Mouse (Mus musculus) left cerebral cortex, adult 2 months (tissue): ENCODE results near the gene Lamtor2. TPM values are rescaled to one million over a fixed set of nuclear protein-coding genes. Genes with fewer than 3 reads are reported as not detected.

Experiments
- DNase-seq, 2 experiments: peaks; one replicate each; pipeline ENCODE4 v3.0.0; 2021 to 2022; ENCODE audit warnings: low spot score in 2 of 2, mixed read lengths in 1 of 2; ENCODE audit errors: extremely low spot score in 1 of 2
- H3K27ac ChIP-seq: fragments of 200-600 bp; 2 replicates; pipeline ENCODE4 v1.8.1; 2022
- H3K4me3 ChIP-seq: fragments of 200-600 bp; 2 replicates; pipeline ENCODE4 v1.8.1; 2022
- CTCF ChIP-seq: fragments of 200-600 bp; IDR thresholded peaks from 2 replicates; pipeline ENCODE4 v1.8.1; 2022; ENCODE audit warnings: antibody characterized with exemption, mild to moderate bottlenecking, moderate library complexity
- intact Hi-C: fragments of 180-260 bp; cut with DNase I; formaldehyde crosslinking; loops from one replicate; pipeline ENCODE4 v1.15.1; 2025
- microRNA-seq, 2 experiments: library from miRNA; unstranded; fragments of <30 nt; microRNA quantifications; one replicate each; pipeline ENCODE4 v1.2.0; 2021
- total RNA-seq, 2 experiments: library from RNA; stranded (reverse); gene quantifications; 2 replicates each; pipeline ENCODE4 v1.2.3; 2021

Lamtor2 gene
- total RNA-seq, 2 experiments from 2014 or later: 98.3 to 99.1 TPM

- intact Hi-C loops: loop anchor here (2.0 kb wide), 1 partner anchor 19 kb away; no protein-coding TSS in a partner anchor
- Histone ChIP-seq H3K27ac (no peak overlapping the region), H3K4me3 (no peak overlapping the region)
- no peak for TF ChIP-seq CTCF
- no peak for DNase-seq
Measured at GRCm38 (mm10) chr3:88503881-88504746, 48.8 kb downstream of the Lamtor2 start.

GRCm38 (mm10) chr3:88503505-88503863 is 49.4 kb downstream of the Lamtor2 start:
- intact Hi-C loops: loop anchor here (2.0 kb wide), 1 partner anchor 19 kb away; no protein-coding TSS in a partner anchor
- H3K4me3 ChIP-seq: peak overlapping the region; percentile 84
- TF ChIP-seq CTCF: no peak
- peak; percentile 57 to 59 for DNase-seq
- peak overlapping the region; percentile 94 for H3K27ac ChIP-seq

GRCm38 (mm10) chr3:88502641-88503504 is 50.0 kb downstream of the Lamtor2 start:
- Histone ChIP-seq H3K27ac (peak overlapping the region; percentile 94), H3K4me3 (peak overlapping the region; percentile 84)
- TF ChIP-seq CTCF: no peak
- intact Hi-C loops: loop anchor here (2.0 kb wide), 1 partner anchor 18 kb away; no protein-coding TSS in a partner anchor
- DNase-seq: peak; percentile 90 to 93

GRCm38 (mm10) chr3:88502031-88502571 is 50.8 kb downstream of the Lamtor2 start:
- intact Hi-C loops: loop anchor here (2.0 kb wide), 1 partner anchor 17 kb away; no protein-coding TSS in a partner anchor
- H3K4me3 ChIP-seq: peak overlapping the region; percentile 84
- H3K27ac ChIP-seq: peak overlapping the region; percentile 94
- no peak for TF ChIP-seq CTCF
- DNase-seq: no peak

- peak overlapping the region; percentile 84 for H3K4me3 ChIP-seq
- intact Hi-C loops: loop anchor here (2.0 kb wide), 1 partner anchor 17 kb away; no protein-coding TSS in a partner anchor
- H3K27ac ChIP-seq: peak overlapping the region; percentile 94
- no peak for DNase-seq
- TF ChIP-seq CTCF: no peak
Measured at GRCm38 (mm10) chr3:88501366-88502030, 51.4 kb downstream of the Lamtor2 start.

- intact Hi-C loops: no loop called here
- Histone ChIP-seq H3K4me3 (peak overlapping the region; percentile 84), H3K27ac (no peak overlapping the region)
- TF ChIP-seq CTCF: no peak
- no peak for DNase-seq
Measured at GRCm38 (mm10) chr3:88500655-88501365, 52.1 kb downstream of the Lamtor2 start.

- Histone ChIP-seq H3K27ac (no peak overlapping the region), H3K4me3 (peak overlapping the region; percentile 16; the same call in 1 of the 2 replicates)
- DNase-seq: no peak
- TF ChIP-seq CTCF: peak; percentile 16
- intact Hi-C loops: no loop called here
Measured at GRCm38 (mm10) chr3:88500087-88500486, 52.8 kb downstream of the Lamtor2 start.

Small RNA genes lying within 50 kb of the gene (microRNA-seq; reads per million reads assigned to microRNA genes)
- gene Mir1905: 0 reads per million in 2 experiments

Other genes starting within 250 kb of the Lamtor2 start
- 10 to 100 TPM; 77.5 to 91.1 TPM for gene Glmp, start 228.1 kb downstream of the Lamtor2 start, total RNA-seq
- gene Tmem79, start 216.9 kb downstream of the Lamtor2 start, total RNA-seq: 1 to 10 TPM; 1.2 to 1.4 TPM
- 10 to 100 TPM; 78.3 to 79.5 TPM for gene Smg5, start 216.8 kb downstream of the Lamtor2 start, total RNA-seq
- gene Paqr6, start 188.5 kb downstream of the Lamtor2 start, total RNA-seq: 1 to 10 TPM; 8.7 to 8.8 TPM
- gene Bglap3, start 180.3 kb downstream of the Lamtor2 start, total RNA-seq: under 1 TPM; 0.49 to 0.57 TPM
- 1 to 10 TPM in 1 of 2 experiments, not detected in 1; 1.1 TPM for gene Bglap2, start 174.4 kb downstream of the Lamtor2 start, total RNA-seq
- gene Bglap, start 168.6 kb downstream of the Lamtor2 start, total RNA-seq: 1 to 10 TPM; 1.4 to 1.6 TPM
- gene Pmf1, start 142.7 kb downstream of the Lamtor2 start, total RNA-seq: 1 to 10 TPM; 6.5 to 6.6 TPM
- gene Slc25a44, start 127.9 kb downstream of the Lamtor2 start, total RNA-seq: 10 to 100 TPM; 75.8 to 77.6 TPM
- gene Sema4a, start 91.9 kb downstream of the Lamtor2 start, total RNA-seq: 10 to 100 TPM; 68.7 to 71.2 TPM
- gene Lmna, start 43.1 kb downstream of the Lamtor2 start, total RNA-seq: 10 to 100 TPM; 59.3 to 61.7 TPM
- gene Mex3a, start 20.7 kb downstream of the Lamtor2 start, total RNA-seq: 1 to 10 TPM; 3.2 TPM
- gene Rab25, start 4.8 kb downstream of the Lamtor2 start, total RNA-seq: not detected
- gene Ubqln4, start 684 bp upstream of the Lamtor2 start, total RNA-seq: 100 to 1,000 TPM; 137 to 148 TPM
- gene Ssr2, start 22.8 kb upstream of the Lamtor2 start, total RNA-seq: 10 to 100 TPM; 90.2 to 90.3 TPM
- 100 to 1,000 TPM; 239 to 266 TPM for gene Arhgef2, start 52.9 kb upstream of the Lamtor2 start, total RNA-seq
- gene Rxfp4, start 100.1 kb upstream of the Lamtor2 start, total RNA-seq: not detected
- gene Khdc4, start 132.7 kb upstream of the Lamtor2 start, total RNA-seq: 10 to 100 TPM; 55.3 to 59.3 TPM
- 10 to 100 TPM; 41.1 to 45.8 TPM for gene Rit1, start 163.8 kb upstream of the Lamtor2 start, total RNA-seq
- 100 to 1,000 TPM; 513 to 521 TPM for gene Syt11, start 222.1 kb upstream of the Lamtor2 start, total RNA-seq